Mouse (Mus musculus): ENCODE measurements around the gene Rraga. TPM values are rescaled to one million over a fixed set of nuclear protein-coding genes. Genes with fewer than 3 reads are reported as not detected.

Rraga gene
- polyA plus RNA-seq (2012; ENCODE audit: low replicate concordance): 53.1 and 86.6 TPM in 2 replicates

DNA sequence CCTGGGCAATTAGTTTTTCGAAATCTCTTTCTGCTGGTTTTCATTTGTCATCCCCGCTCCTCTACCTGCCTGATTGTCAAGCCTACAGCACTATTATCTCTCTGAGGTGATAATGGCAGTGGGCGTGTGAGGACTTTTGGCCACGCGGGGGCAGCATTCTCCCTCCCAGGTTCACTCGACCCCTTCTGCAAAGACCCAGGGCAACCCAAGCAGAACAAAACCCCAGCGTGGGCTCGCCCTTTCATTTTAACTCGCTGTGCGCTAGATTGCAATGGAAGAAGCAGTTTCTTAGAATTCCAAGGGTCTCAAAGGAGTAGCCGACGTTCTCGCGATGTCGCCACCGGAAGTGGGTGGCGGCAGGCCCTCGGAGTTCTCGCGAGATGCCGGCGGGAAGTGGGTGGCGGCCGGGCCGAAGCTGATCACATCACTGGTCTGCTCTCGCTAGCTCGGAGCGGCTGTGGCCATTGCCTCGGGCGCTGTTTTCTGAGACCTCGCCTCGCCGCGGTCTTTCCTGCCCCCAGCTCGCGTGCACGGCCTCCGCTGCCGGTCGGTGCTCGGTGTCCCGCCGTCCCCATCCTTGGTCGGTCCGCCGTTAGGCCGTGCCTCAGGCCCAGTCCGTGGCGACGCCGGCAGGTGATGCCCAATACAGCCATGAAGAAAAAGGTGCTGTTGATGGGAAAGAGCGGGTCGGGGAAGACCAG is at the start of gene Rraga:
Rraga (plus strand) TSS at position 386 of the 701 bp plus-strand sequence.

GRCm38 (mm10) chr4:86558228-86558627 is 17.2 kb upstream of the Rraga start, which contains the start of gene Saxo1:
TSS of gene Saxo1 (minus strand) at chr4:86558328.

GRCm38 (mm10) chr4:86611524-86612288 is 36.2 kb downstream of the Rraga start, which contains the start of gene Haus6:
TSS of gene Haus6 (minus strand) at chr4:86612055.

Other genes starting within 250 kb of the Rraga start
- gene Saxo1, start 17.3 kb upstream of the Rraga start, polyA plus RNA-seq (2012; ENCODE audit: low replicate concordance): not detected in 2 replicates
- gene Haus6, start 36.4 kb downstream of the Rraga start, polyA plus RNA-seq (2012; ENCODE audit: low replicate concordance): 26.3 and 33.9 TPM in 2 replicates
- gene Plin2, start 94.4 kb downstream of the Rraga start, polyA plus RNA-seq (2012; ENCODE audit: low replicate concordance): 4.0 and 12.3 TPM in 2 replicates
- 3.6 and 12.3 TPM in 2 replicates for gene Dennd4c, start 172.9 kb downstream of the Rraga start, polyA plus RNA-seq (2012; ENCODE audit: low replicate concordance)